Mouse (Mus musculus): ENCODE results near the gene Spast.
"Not testable (repeated sequence)": the region's sequence is repeated elsewhere in the genome, so short reads cannot be mapped to it uniquely, and the experiment has no call there.

Spast gene

DNA sequence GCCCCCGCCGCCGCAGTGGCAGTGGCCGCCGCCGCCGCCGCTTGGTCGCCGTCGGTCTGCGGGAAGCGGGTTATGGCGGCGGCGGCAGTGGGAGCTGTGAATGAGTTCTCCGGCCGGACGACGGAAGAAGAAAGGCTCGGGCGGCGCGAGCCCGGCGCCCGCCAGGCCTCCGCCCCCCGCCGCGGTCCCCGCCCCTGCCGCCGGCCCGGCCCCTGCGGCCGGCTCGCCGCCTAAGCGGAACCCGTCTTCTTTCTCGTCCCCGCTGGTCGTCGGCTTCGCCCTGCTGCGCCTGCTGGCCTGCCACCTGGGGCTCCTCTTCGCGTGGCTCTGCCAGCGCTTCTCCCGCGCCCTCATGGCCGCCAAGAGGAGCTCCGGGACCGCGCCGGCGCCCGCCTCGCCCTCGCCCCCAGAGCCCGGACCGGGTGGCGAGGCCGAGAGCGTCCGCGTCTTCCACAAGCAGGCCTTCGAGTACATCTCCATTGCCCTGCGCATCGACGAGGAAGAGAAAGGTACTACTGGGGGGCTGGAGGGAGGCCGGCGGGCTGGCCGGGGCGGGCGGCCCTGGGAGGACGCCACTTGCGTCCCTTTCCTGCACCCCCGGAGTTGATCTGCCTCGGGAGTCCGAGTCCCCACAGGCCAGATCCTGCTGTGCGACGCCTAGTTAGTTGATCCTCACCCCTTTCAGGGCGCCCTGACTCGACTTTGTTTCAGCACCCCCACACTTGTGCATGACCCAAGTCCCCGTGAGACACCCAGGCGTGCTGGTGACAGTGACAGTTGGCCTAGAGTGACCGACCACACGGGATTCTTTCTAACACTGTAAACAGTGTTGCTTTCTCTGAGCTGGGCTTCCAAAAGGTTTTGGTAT, at the start of gene Spast:
Gene Spast (plus strand): TSS at position 51 of the 868 bp plus-strand sequence.
- DNase-seq (ENCODE audit: low spot score): peak; percentile 66

DNA sequence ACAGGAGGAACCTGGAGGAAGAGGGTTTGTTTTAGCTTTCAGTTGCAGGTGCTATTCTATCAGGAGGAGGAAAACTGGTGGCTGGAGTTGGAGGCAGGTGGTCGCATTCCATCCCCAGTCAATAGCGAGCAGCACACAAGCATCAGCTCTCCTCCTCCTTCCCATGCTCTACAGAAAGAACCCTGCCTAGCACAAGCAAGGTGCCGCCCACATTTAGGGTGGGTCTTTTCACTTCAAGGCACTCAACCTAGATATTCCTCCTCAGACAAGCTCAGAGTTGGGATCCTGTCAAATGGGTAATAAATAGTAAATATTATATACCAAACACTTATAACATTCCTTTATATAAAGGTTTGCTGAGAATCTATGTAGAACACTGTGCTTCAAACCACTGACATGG, 48.6 kb upstream of the Spast start:
- DNase-seq (ENCODE audit: low spot score): no peak

DNA sequence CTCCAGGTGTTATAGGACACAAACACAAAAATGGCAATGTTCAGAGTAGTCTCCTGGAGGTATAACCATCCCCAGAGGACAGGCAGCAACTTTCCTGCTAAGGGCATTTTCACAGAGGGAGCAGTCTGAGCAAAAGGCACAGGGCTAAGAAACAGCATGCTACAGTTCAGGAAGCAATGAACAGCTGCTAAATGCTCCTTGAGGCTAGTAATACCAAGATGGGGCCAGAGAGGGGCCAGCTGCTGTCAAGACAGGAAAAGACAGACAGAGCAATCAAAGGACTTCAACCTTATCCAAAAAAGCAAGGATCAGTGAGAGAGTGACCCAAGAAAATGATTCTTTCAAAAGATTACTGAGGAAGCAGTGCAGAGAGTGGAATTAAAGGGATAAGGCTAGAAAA, 47.9 kb upstream of the Spast start:
- DNase-seq (ENCODE audit: low spot score): peak; percentile 29

DNA sequence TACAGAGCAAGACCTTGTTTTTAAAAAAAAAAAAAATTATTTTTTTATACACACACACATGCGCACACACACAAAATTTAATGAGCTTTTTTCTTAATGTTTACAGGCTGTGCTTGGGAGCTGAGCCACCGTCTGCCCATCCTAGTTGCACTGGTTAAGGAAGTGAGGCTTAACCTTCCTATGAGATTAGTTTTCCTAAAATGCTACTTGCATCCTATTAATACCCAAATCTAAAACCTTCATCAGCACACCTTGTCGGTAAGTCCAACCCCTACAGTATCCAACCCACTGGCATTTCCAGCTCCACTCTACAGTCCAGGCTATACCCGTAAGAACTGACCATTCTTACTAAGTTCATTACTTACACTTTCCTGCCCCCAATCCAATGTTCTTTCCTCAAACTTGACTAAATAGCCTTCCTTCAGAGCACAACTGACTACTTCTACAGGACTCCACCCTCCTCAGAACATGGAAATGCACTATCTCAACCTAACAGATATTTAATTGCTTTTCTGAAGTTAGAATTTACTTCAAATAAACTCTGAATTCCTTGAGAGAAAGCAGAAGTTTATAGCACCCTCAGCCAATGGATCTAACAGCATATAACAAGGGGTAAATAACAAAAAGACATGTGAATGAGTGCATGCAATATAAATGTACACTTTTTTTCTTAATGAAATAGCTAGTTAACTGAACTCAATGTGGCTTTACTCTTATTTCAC, 47.0 kb upstream of the Spast start:
- no peak for DNase-seq (ENCODE audit: low spot score)

DNA sequence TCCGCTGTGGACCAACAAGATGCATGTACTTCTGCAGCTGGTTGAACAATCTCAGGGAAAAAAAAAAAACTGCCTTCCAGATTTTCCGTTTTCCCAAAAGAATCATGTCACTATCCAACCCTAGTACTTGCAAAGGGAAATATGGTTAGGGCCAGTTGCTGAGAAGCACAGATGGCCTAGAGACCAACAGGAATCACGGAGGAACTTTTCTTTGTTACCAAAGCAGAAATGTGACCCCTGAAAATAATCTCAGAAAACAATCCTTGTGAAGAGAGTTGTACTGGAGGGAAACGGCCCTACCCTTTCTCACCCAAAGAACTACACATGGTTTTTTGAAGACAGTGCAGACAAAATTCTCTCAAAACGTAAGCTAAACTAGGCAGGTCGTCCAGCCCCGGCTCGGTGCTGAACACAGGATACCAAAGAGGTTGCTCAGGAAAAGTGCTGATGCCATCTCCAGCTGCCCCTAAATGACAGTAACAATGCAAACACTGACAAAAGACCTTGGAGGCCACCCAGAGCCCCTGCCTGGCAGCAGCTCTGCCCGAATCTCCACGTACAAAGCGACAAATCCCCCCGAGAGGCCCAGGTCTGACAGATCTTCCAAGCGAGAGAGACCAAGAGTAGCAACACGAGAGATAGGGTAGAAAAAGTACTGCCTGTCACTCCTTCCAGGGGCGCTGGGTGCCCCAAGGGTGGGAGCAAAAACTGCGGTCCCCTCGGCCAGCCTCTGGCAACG, 44.9 kb upstream of the Spast start:
- peak; percentile 61 for DNase-seq (ENCODE audit: low spot score)

DNA sequence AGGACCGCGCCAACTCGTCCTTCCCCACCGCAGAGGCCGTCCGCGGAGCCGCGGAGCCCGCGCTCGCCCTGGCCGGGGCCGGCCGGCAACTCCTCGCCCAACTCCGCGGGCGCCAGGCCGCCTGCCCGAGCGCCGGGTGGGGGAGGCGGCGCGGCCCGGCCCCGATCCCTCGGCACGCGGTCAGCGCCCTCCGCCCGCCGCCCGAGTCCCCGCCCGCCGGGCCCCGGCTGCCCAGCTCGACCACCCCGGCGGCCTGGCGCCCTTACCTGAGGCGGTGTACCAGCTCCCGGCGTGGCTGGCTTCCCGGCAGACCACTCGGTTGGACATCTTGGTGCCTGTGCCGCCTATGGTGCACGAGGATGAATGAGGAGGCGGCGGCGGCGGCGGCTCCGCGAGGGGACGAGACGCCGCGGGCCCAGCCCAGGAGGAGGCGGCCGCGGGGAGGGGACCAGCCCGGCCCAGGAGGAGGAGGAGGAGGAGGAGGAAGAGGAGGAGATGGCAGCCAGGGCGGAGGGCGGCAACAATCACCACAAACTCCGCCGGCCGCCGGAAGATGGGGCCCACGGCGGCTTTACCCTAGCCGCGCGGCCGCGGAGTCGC, 44.3 kb upstream of the Spast start:
- DNase-seq (ENCODE audit: low spot score): peak; percentile 80

DNA sequence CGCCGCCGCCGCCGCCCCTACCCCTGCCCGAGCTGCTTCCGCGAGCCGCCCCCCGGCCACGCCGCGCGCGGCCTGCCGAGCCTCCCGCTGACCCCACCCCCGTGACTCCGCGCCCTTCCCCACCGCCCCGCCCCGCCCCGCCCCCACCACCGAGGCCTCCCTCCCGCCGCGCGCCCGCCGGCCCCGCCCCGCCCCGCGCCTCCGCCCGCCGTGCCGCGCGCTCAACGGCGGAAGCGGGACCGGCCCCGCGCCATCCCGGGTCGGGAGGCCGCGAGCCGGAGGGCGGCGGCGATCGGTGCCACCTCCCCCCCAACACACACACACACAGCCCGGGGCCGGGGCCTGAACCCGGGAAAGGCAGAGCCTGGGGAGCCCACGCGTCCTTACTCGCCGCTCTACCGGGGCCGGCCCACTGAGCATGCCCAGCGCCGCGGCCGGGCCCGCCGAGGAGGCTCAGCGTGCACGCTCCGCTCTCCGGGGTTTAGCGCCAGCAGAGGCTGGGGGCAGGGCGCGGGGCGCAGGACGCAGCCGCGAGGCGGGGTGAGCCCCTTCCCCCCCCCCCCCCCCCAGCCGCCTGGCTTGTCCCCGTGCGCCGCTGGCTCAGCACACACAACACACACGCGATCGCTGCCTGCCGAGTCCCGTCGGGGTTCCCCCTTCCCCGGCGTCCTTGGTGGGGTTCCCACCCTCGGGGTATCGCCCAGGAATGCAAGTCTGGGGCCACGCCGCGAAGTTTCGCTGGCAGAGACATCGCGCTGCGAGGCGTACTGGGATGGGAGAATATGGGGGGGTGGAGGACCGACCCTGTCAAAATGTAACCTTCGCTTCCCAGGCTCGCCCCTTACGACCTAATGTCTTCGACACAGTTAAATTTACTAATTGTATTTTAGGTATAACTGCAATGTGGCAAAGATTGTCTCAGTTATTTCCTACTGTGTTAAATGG, 43.5 kb upstream of the Spast start, which contains the start of gene Memo1:
Gene Memo1 (minus strand): TSS at position 496 of the 945 bp plus-strand sequence.
- peak; percentile 83 for DNase-seq (ENCODE audit: low spot score)

DNA sequence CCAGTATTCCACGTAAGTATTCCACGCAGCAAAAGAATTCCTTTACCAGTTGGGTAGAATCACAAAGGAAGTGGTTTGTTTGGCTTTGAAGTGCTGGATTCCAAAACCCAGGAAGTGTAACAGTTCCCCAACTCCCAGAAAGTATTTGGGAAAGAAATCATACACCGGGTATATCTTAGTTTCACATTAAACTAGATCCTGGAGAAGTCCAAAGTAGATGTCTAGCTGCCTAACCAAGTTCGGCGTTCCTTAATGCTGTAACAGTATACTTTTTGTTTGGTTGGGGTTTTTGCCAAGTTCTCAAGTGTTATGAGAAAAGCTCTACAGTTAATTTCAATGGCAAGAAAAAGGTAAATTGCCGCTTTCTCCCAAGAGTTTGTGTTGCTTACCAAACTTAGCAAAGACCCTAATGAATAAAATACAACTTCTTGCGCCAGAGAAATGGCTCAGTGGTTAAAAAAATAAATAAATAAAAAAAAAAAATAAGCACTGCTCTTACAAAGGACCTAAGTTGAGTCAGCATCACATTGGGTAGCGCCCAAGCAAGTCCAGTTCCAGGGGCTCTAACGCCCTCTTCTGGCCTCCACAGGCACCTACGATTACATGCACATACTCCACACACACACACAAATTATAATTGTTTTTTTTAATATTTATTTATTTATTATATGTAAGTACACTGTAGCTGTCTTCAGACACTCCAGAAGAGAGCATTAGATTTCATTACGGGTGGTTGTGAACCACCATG, 42.5 kb upstream of the Spast start:
- peak; percentile 51 for DNase-seq (ENCODE audit: low spot score)

DNA sequence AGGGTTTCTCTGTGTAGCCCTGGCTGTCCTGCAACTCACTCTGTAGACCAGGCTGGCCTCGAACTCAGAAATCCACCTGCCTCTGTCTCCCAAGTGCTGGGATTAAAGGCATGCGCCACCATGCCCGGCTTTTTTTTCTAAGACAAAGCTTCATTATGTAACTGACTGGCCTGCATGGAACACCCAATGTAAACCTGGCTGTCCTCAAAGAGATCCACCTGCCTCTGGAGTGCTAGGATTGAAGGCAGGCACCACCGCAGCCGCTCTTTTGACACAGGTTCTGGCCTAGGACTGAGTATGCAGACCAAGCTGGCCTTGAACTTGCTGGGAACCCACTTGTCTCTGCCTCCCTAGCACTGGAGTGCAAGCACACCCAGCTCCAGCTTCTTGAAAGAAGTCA, 41.8 kb upstream of the Spast start:
- not testable (repeated sequence) for DNase-seq (ENCODE audit: low spot score)

DNA sequence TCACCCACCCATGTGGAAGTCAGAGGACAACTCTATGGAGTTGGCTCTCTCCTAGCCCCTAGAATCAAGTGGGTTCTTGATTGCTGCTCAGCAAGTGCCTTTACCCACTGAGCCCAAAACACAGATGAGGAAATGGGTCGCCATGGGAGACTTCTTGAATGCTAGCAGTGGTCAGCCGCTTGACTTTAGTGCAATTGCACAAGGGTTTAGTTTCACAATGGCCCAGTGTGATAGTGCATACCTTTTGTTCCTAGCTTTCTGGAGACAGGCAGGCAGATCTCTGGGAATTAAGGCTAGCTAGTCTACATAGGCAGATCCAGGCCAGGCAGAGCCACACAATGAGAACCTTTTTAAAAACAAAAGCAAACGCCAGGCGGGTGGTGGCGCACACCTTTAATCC, 38.7 kb upstream of the Spast start:
- no peak for DNase-seq (ENCODE audit: low spot score)

DNA sequence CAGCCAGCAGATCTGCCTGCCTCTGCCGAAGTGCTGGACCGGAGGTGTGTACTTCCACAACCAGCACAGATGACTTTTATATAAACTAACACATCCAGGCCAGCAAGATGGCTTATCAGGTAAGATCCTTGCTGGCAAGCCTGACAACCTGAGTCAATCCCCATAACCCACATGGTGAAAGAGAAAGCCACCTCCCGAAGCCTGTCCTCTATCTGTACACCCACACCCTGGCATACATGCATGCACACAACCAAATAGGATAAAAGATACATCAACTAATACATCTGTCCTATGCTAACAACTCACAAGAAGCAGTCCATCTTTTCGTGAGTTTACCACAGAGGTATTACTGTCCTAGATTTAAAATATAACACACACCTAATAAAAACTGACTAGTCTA, 34.7 kb upstream of the Spast start:
- DNase-seq (ENCODE audit: low spot score): no peak

DNA sequence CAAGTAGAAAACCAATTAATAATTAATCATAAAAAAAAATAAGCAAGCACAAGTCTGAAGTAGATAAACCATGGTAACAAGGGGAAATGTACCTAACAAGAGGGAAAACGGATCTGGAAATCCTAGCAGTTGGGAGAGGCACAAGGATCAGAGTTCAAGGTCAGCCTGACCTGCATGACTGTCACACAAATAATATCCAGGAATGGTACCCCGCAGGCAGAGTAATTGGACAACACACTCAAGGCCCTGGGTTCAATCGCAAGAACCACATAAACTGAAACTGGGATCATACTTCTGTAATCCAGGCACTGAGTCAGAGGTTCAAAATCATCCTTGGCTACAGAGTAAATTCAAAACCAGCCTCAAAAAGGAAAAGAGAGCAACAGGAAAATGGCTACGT, 33.2 kb upstream of the Spast start:
- no peak for DNase-seq (ENCODE audit: low spot score)

DNA sequence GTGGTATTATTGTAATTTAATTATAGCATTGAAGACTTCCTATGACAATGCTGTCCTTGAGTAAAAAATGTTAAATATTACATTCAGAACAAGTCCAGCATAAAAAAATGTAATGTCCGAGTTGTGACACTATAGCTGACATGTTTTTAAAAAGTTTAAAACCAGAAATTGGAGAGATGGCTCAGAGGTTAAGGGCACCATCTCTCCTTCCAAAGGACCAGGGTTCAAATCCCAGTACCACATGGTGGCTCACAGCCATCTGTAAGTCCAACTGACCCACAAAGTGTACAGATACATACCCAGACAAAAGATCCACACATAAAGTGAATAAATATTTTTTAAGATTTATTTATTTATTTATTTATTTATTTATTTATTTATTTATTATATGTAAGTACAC, 32.8 kb upstream of the Spast start:
- no peak for DNase-seq (ENCODE audit: low spot score)

DNA sequence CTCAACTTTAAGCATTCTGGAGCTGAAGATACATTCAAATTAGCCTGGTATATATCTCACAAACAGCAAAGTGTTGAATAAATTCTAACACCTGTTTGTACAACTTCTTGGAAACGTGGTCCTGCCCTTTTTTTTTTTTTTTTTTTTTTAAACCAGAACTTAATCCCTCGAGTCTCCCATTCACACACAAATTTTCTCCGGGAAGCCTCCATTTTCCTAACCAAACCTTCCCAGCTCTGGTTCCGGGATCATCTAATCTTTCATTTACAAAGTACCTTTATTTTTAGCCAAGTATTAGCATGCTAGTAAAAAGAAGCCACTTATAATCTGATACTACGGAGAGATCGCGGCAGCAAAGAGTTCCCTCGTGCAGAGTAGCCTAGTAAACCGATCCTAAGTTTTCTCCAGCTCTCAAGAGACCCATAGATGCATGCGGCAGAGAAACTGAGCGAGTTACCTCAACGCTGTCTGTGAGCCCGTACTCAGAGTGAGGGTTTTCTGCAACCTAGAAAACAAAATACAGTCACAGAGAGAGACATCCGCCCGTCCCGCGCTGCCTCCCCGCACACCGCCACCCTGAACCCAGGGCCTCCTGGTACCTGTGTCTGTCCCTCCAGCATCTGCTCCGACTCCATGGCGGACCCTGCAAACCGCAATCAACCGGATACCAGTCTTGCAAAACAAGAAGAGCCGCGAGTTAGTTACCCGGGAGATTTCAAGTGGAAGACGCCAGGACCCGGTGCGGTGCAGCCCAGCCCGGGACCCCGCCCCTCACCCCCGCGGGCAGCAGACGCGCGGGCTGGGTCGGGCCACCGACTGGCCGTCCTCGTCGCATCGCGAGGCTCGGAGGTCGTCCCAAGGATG, 23.1 kb upstream of the Spast start:
- DNase-seq (ENCODE audit: low spot score): no peak

DNA sequence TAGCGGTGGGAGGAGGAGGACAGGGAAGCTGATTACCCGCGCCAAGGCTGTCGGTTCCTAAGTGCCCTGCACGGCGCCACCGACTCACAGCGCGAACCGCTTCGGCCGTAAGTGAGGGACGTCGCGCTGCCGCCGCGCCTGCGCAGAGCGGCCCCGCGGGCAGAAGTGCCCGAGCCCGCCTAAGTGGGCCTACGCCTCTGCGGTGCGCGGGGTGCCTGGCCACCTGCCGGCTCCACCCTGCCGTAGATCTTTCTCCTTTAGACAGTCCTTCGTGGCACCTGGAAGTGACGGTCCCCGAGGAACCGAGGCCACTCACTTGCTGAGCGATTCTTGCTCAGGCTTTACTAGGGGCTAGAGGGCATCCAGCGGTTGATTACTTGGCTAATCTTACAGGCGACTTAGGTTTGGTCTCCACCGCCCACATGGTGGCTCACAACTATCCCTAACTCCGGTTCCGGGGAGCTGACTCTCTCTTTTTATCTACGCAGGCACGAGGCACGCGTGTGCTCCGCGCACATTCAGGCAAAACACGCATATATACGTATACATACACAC, 22.4 kb upstream of the Spast start:
- DNase-seq (ENCODE audit: low spot score): peak; percentile 92

DNA sequence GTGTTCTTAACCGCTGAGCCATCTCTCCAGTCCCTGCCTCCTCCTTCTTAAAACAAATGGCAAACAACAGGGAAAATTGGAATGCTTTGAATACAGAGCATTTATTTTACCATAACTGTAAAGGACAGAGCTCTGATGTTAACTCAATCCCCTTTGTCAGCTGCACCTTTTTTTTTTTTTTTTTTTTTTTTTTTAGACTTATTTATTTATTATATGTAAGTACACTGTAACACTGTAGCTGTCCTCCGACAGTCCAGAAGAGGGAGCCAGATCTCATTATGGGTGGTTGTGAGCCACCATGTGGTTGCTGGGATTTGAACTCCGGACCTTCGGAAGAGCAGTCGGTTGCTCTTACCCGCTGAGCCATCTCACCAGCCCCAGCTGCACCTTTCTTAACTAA, 20.1 kb upstream of the Spast start:
- DNase-seq (ENCODE audit: low spot score): peak; percentile 15

DNA sequence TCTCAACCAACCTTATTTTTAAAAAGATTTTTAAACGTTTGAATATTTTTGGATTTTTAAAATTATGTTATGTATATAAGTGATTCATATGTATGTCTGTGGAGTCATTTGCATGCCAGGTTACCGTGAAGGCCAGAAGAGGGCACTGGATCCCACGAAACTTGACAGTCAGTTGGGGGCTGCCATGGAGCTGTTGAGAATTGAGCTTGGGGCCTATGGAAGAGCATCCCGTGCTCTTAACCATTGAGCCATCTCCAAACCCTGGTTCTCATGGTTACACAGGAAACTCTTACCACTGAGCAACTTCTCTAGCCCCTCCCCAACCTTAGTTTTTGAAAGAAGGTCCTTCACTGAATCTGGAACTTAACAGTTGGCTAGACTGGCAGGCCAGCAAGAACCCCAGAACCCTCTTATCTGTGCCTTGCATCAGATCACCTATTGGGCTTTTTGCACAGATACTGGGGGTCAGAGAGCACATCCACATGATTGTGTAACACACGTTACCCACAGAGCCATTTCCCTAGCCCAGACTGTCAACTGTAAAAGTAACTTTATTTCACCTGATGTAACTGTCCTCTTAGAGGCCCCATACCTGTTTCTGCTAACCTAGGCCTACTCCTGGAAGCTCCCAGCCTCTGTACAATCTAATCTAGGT, 16.3 kb upstream of the Spast start:
- DNase-seq (ENCODE audit: low spot score): no peak

DNA sequence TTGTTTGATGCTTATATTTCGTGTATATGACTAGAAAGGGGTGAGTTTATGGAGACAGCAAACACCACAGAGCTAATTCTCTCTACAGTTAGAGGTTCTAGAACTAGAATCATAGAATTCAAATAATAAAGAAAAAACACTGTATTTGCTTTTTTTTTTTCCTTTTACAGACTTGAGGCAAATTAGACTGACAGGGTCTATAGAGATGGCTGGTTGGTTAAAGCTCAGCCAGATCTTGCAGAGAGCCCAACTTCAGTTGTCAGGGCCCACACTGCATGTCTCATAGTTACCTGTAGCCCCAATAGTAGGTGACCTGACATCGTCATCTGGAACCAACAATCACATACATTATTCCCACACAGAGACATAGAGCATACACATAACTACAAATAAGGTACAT, 14.9 kb upstream of the Spast start, which contains the start of gene Dpy30:
Gene Dpy30 (minus strand): TSS at position 101 of the 400 bp plus-strand sequence.
- DNase-seq (ENCODE audit: low spot score): no peak
